Mouse (Mus musculus): ENCODE data around the gene Dop1b.

Dop1b gene

GRCm38 (mm10) chr16:93830071-93830470 is 118.4 kb downstream of the Dop1b start:
- peak; percentile 46 for DNase-seq (ENCODE audit: low spot score)

- DNase-seq (ENCODE audit: low spot score): no peak
Observed at GRCm38 (mm10) chr16:93830916-93831315, 119.2 kb downstream of the Dop1b start.

- DNase-seq (ENCODE audit: low spot score): peak; percentile 100
Observed at GRCm38 (mm10) chr16:93831627-93832395, 120.1 kb downstream of the Dop1b start, which contains the start of gene Morc3. Gene Morc3, plus strand, starts transcription at chr16:93832121.

- peak; percentile 75 for DNase-seq (ENCODE audit: low spot score)
Observed at GRCm38 (mm10) chr16:93832451-93833276, 121.0 kb downstream of the Dop1b start.

GRCm38 (mm10) chr16:93833551-93833950 is 121.8 kb downstream of the Dop1b start:
- DNase-seq (ENCODE audit: low spot score): no peak

GRCm38 (mm10) chr16:93834076-93834475 is 122.4 kb downstream of the Dop1b start:
- no peak for DNase-seq (ENCODE audit: low spot score)

GRCm38 (mm10) chr16:93839049-93839448 is 127.3 kb downstream of the Dop1b start:
- no peak for DNase-seq (ENCODE audit: low spot score)

- DNase-seq (ENCODE audit: low spot score): no peak
Observed at GRCm38 (mm10) chr16:93850527-93850926, 138.8 kb downstream of the Dop1b start.

GRCm38 (mm10) chr16:93859967-93860366 is 148.3 kb downstream of the Dop1b start:
- DNase-seq (ENCODE audit: low spot score): no peak

All from testis, postnatal 14 days (tissue).